Mouse (Mus musculus): ENCODE measurements around the gene Pik3r4.

Gene Pik3r4

GRCm38 (mm10) chr9:105735195-105735594, 92.4 kb downstream of the Pik3r4 start:
- Histone ChIP-seq H3K36me3 (ENCODE audit: insufficient read depth, low read length) (no peaks in the 10 kb centered on the region), H3K4me3 (replicated peaks; ENCODE audit: low read length) (no peak overlapping the region), H3K4me1 (replicated peaks; ENCODE audit: low read depth, low read length) (no peaks in the 10 kb centered on the region), H3K27me3 (ENCODE audit: insufficient read depth, low read length) (no peaks in the 10 kb centered on the region; the same call in 1 of the 2 replicates), H3K9me3 (ENCODE audit: low read length) (no peaks in the 10 kb centered on the region)
- TF ChIP-seq POU5F1 (IDR thresholded peaks at IDR 0.05; ENCODE audit: borderline replicate concordance, low read length) (no peak), CTCF (conservative IDR thresholded peaks at IDR 0.05; ENCODE audit: low read length) (no peak), NANOG (IDR thresholded peaks at IDR 0.05; ENCODE audit: borderline replicate concordance, low read length) (no peak)
